Mouse (Mus musculus): ENCODE results near the gene Ssr2. TPM values are rescaled to one million over a fixed set of nuclear protein-coding genes. Genes with fewer than 3 reads are reported as not detected.

Gene Ssr2
- total and polyA plus RNA-seq, 2 experiments from 2014 or later, result 196 to 236 TPM

- no peak overlapping the region for H3K4me2 ChIP-seq (ENCODE audit: low read depth, low read length, poor library complexity, severe bottlenecking)
- DNase-seq (ENCODE audit: low spot score), result no peak
- no peak overlapping the region for H3K9ac ChIP-seq (replicated peaks; ENCODE audit: low read length, poor library complexity, severe bottlenecking)
- peaks cover 44% of the 10 kb centered on the region for H3K36me3 ChIP-seq (ENCODE audit: insufficient read depth, low read length)
- H3K27me3 ChIP-seq (ENCODE audit: insufficient read depth, low read length), result no peaks in the 10 kb centered on the region
- no peak overlapping the region for H3K4me3 ChIP-seq (ENCODE audit: low read depth, low read length)
- no peaks in the 10 kb centered on the region for H3K9me3 ChIP-seq (ENCODE audit: low read length)
- TF ChIP-seq CTCF (IDR thresholded peaks at IDR 0.05), result no peak
- H3K4me1 ChIP-seq (ENCODE audit: insufficient read depth, low read length), result peaks cover 14% of the 10 kb centered on the region; the same call in 1 of the 2 replicates
- ATAC-seq (ENCODE audit: low FRiP score), result no peak
- WGBS, result 63% methylated on average over 13 of the region's 13 CpGs
- no peak overlapping the region for H3K27ac ChIP-seq (ENCODE audit: low read depth, low read length)
Observed at GRCm38 (mm10) chr3:88629244-88629643, 53.6 kb downstream of the Ssr2 start.

DNA sequence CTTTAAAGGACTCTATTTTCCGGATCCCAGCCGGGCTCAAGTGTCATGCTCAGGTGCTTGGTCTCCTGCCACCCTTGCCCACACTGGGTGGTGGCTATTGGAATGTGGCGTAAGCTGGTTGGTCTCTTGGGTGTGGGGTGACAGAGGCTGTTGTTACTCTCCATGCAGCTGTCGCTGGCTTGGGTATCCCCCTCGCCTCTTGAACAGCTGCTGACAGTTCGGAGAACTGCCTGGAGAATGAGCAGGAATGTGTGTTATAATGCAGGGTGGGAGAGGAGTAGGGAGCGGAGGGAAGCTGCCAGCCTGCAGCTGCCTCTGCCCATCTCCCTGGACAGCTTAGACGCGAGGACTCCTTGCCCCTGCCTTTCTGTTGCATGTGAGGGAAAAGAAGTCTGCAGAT lies 54.3 kb downstream of the Ssr2 start:
- H3K4me3 ChIP-seq (ENCODE audit: low read depth, low read length), result no peak overlapping the region
- H3K27ac ChIP-seq (ENCODE audit: low read depth, low read length), result no peak overlapping the region; the same call in 1 of the 2 replicates
- ATAC-seq (ENCODE audit: low FRiP score) (no peak), DNase-seq (ENCODE audit: low spot score) (no peak)
- no peaks in the 10 kb centered on the region for H3K9me3 ChIP-seq (ENCODE audit: low read length)
- 72% methylated on average over 9 of the region's 9 CpGs for WGBS
- peaks cover 52% of the 10 kb centered on the region for H3K36me3 ChIP-seq (ENCODE audit: insufficient read depth, low read length)
- peaks cover 6% of the 10 kb centered on the region; the same call in 1 of the 2 replicates for H3K4me1 ChIP-seq (ENCODE audit: insufficient read depth, low read length)
- H3K27me3 ChIP-seq (ENCODE audit: insufficient read depth, low read length), result no peaks in the 10 kb centered on the region
- no peak for TF ChIP-seq CTCF (IDR thresholded peaks at IDR 0.05)
- no peak overlapping the region for H3K9ac ChIP-seq (replicated peaks; ENCODE audit: low read length, poor library complexity, severe bottlenecking)
- no peak overlapping the region for H3K4me2 ChIP-seq (ENCODE audit: low read depth, low read length, poor library complexity, severe bottlenecking)

DNA sequence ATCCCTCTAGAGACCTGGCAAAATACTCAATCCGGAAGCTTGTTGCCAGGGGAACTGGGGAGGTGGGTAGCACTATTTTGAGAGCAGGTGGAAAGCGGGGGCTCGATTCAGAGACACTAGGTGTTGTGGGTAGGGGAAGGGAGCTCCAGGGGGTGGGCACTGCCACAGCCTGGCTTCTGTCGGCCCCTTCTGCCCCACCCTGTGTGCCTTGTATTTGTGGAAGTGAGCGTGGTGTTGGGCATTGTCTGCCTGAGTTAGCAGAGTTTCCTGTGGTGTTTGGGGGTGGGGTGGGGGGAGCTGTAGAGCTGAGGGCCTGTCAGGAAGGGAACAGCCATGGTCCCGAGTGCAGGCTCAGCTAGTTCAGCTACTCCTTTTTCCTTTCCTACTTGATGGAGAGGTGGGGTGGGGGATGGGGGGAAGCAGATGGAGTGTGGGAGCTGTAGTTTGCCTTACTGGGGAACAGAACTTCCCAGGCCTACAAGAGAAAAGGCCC lies 55.2 kb downstream of the Ssr2 start:
- DNase-seq (ENCODE audit: low spot score) (no peak), ATAC-seq (ENCODE audit: low FRiP score) (no peak)
- WGBS, result 58% methylated on average over 6 of the region's 6 CpGs
- Histone ChIP-seq H3K9ac (replicated peaks; ENCODE audit: low read length, poor library complexity, severe bottlenecking) (no peak overlapping the region), H3K4me3 (ENCODE audit: low read depth, low read length) (no peak overlapping the region), H3K4me1 (ENCODE audit: insufficient read depth, low read length) (0 out of 2 replicates have a peak, but pooled peaks cover 4% of the 10 kb centered on the region), H3K4me2 (ENCODE audit: low read depth, low read length, poor library complexity, severe bottlenecking) (no peak overlapping the region), H3K27me3 (ENCODE audit: insufficient read depth, low read length) (no peaks in the 10 kb centered on the region), H3K27ac (ENCODE audit: low read depth, low read length) (no peak overlapping the region), H3K36me3 (ENCODE audit: insufficient read depth, low read length) (peaks cover 60% of the 10 kb centered on the region), H3K9me3 (ENCODE audit: low read length) (no peaks in the 10 kb centered on the region)
- TF ChIP-seq CTCF (IDR thresholded peaks at IDR 0.05), result no peak

DNA sequence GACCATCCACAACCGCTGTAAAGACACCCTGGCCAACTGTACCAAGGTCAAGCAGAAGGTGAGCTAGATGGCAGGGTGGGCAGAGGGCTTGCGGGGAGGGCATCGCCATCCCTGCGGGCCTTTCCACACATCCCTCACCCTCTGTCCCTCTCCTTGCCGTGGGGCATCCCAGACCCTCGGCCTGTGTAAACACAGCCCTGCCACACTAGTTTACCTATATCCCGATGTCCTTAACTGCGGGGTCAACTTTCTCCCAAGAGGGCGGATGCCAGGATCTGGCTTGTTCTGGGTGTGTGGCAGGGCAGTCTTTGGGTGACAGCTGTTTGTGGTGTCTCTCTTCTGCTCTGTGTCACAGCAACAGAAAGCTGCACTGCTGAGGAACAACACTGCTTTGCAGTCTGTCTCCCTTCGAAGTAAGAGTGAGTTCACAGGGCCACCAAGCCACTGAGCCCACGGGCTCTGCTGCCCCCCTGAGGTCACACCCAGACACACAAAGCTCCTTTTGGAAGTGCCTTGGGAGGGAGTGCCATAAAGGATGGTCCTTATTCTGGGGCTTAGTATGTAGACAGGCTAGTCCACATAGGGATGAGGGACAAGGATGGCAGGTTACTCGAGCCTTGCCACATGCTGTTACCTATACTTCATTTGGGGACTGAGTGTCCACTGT lies 56.4 kb downstream of the Ssr2 start:
- 76% methylated on average over 12 of the region's 12 CpGs for WGBS
- H3K4me3 ChIP-seq (ENCODE audit: low read depth, low read length), result no peak overlapping the region
- DNase-seq (ENCODE audit: low spot score) (no peak), ATAC-seq (ENCODE audit: low FRiP score) (no peak)
- peak; percentile 65 for TF ChIP-seq CTCF (IDR thresholded peaks at IDR 0.05)
- no peaks in the 10 kb centered on the region for H3K9me3 ChIP-seq (ENCODE audit: low read length)
- no peak overlapping the region for H3K9ac ChIP-seq (replicated peaks; ENCODE audit: low read length, poor library complexity, severe bottlenecking)
- no peaks in the 10 kb centered on the region for H3K27me3 ChIP-seq (ENCODE audit: insufficient read depth, low read length)
- no peak overlapping the region for H3K4me2 ChIP-seq (ENCODE audit: low read depth, low read length, poor library complexity, severe bottlenecking)
- H3K27ac ChIP-seq (ENCODE audit: low read depth, low read length), result no peak overlapping the region
- H3K36me3 ChIP-seq (ENCODE audit: insufficient read depth, low read length), result peaks cover 72% of the 10 kb centered on the region
- H3K4me1 ChIP-seq (ENCODE audit: insufficient read depth, low read length), result no peaks in the 10 kb centered on the region

DNA sequence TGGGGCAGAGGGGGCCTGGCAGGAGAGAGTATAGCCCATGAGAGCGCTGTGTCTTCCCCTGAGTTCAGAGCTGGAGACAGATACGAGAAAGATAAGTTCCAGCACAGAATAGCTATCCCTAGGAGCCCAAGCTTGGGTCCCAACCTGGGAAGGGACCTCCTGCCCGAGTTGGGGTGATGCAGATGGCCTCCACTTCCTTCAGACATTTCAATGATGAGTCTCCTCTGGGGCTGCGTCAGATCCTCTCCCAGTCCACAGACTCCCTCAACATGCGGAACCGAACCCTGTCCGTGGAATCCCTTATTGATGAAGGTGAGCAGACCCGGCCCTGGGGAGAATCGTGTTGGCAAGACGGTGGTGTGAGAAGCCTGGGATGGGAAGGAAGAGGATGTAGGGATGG lies 57.4 kb downstream of the Ssr2 start:
- Histone ChIP-seq H3K36me3 (ENCODE audit: insufficient read depth, low read length) (peaks cover 73% of the 10 kb centered on the region), H3K27ac (ENCODE audit: low read depth, low read length) (no peak overlapping the region), H3K4me3 (ENCODE audit: low read depth, low read length) (no peak overlapping the region), H3K4me1 (ENCODE audit: insufficient read depth, low read length) (no peaks in the 10 kb centered on the region), H3K9ac (replicated peaks; ENCODE audit: low read length, poor library complexity, severe bottlenecking) (no peak overlapping the region), H3K4me2 (ENCODE audit: low read depth, low read length, poor library complexity, severe bottlenecking) (no peak overlapping the region), H3K9me3 (ENCODE audit: low read length) (no peaks in the 10 kb centered on the region), H3K27me3 (ENCODE audit: insufficient read depth, low read length) (no peaks in the 10 kb centered on the region)
- TF ChIP-seq CTCF (IDR thresholded peaks at IDR 0.05), result no peak
- WGBS, result 95% methylated on average over 10 of the region's 10 CpGs
- no peak for ATAC-seq (ENCODE audit: low FRiP score)
- DNase-seq (ENCODE audit: low spot score), result no peak

DNA sequence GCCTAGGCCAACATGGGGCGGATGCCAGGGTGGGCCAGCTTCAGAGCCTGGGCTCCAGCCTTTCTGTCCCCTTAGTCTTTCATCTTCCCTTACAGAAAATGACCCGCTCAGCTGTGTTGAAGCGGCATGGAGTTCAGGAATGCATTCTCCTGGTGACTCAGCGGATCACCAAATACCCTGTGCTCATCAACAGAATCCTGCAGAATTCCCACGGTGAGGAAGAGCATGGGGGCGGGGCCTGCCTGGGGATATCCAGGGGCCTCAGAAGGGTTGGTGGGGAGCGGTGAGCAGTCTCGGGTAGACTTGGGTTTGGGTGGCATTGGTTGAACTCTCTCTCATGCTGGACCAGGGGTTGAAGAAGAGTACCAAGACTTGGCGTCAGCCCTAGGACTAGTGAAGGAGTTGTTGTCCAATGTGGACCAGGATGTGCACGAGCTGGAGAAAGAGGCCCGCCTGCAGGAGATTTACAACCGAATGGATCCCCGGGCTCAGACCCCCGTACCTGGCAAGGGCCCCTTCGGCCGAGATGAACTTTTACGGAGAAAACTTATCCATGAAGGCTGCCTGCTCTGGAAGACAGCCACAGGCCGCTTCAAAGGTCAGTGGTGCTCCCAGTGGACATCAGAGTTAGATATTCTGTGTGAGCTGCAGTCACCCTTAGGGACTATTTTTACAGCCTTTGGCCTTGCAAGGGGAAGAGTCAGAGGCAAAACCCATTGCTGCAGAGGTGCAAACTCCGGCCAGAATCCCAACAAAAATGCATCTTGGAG lies 60.0 kb downstream of the Ssr2 start:
- no peak overlapping the region for H3K4me2 ChIP-seq (ENCODE audit: low read depth, low read length, poor library complexity, severe bottlenecking)
- DNase-seq (ENCODE audit: low spot score) (no peak), ATAC-seq (ENCODE audit: low FRiP score) (no peak)
- H3K27me3 ChIP-seq (ENCODE audit: insufficient read depth, low read length), result no peaks in the 10 kb centered on the region
- WGBS, result 93% methylated on average over 19 of the region's 19 CpGs
- H3K27ac ChIP-seq (ENCODE audit: low read depth, low read length), result no peak overlapping the region
- H3K4me1 ChIP-seq (ENCODE audit: insufficient read depth, low read length), result no peaks in the 10 kb centered on the region
- H3K36me3 ChIP-seq (ENCODE audit: insufficient read depth, low read length), result peaks cover 76% of the 10 kb centered on the region
- no peak overlapping the region for H3K4me3 ChIP-seq (ENCODE audit: low read depth, low read length)
- no peak overlapping the region for H3K9ac ChIP-seq (replicated peaks; ENCODE audit: low read length, poor library complexity, severe bottlenecking)
- no peak for TF ChIP-seq CTCF (IDR thresholded peaks at IDR 0.05)
- no peaks in the 10 kb centered on the region for H3K9me3 ChIP-seq (ENCODE audit: low read length)
